Mouse (Mus musculus) heart, embryonic 12.5 days (tissue): ENCODE data around the gene Srxn1. TPM values are rescaled to one million over a fixed set of nuclear protein-coding genes. Genes with fewer than 3 reads are reported as not detected.
"Not testable (repeated sequence)": the region's sequence is repeated elsewhere in the genome, so short reads cannot be mapped to it uniquely, and the experiment has no call there.

ENCODE experiments used
- ATAC-seq: fragments of 200-750 bp; cut with Nextera tagmentation; 2 replicates; pipeline ENCODE4 v1.8.0; 2017; ENCODE audit warnings: moderate TSS enrichment, moderate library complexity; ENCODE audit not compliant: insufficient number of reproducible peaks, low FRiP score
- H3K27ac ChIP-seq: fragments of 300-500 bp; sonication (generic); 2 replicates; pipeline ENCODE4 v1.5.1; 2016; ENCODE audit warnings: mild to moderate bottlenecking, moderate library complexity; ENCODE audit not compliant: poor library complexity, severe bottlenecking
- H3K27me3 ChIP-seq: fragments of 300-500 bp; sonication (generic); replicated peaks from 2 replicates; pipeline ENCODE4 v1.6.1; 2016; ENCODE audit warnings: mild to moderate bottlenecking, moderate library complexity
- H3K36me3 ChIP-seq: fragments of 300-500 bp; sonication (generic); 2 replicates; pipeline ENCODE4 v1.6.1; 2016; ENCODE audit warnings: mild to moderate bottlenecking, moderate library complexity
- H3K4me1 ChIP-seq: fragments of 300-500 bp; sonication (generic); replicated peaks from 2 replicates; pipeline ENCODE4 v1.6.1; 2016; ENCODE audit warnings: mild to moderate bottlenecking
- H3K4me2 ChIP-seq: fragments of 300-500 bp; sonication (generic); 2 replicates; pipeline ENCODE4 v1.6.1; 2016; ENCODE audit warnings: mild to moderate bottlenecking, moderate library complexity
- H3K4me3 ChIP-seq: fragments of 300-500 bp; sonication (generic); 2 replicates; pipeline ENCODE4 v1.5.1; 2016; ENCODE audit warnings: mild to moderate bottlenecking
- H3K9ac ChIP-seq: fragments of 300-500 bp; sonication (generic); 2 replicates; pipeline ENCODE4 v1.6.1; 2016; ENCODE audit warnings: mild to moderate bottlenecking, moderate library complexity
- H3K9me3 ChIP-seq: fragments of 300-500 bp; sonication (generic); replicated peaks from 2 replicates; pipeline ENCODE4 v1.6.1; 2016; ENCODE audit warnings: mild to moderate bottlenecking, moderate library complexity
- WGBS: fragments of 180-500 bp; shearing (Covaris S2); methylation state at CpG from one replicate; pipeline ENCODE4 v1.1.7; 2016; 5-methylcytosine and 5-hydroxymethylcytosine counted together
- polyA plus RNA-seq: library from polyadenylated mRNA; unstranded; fragments of >200 nt; fragmentation: Nextera tagmentation; extraction: Ambion mirVana; gene quantifications from 2 replicates; pipeline ENCODE4 v1.2.1, GENCODE M21; 2016

Srxn1 gene
- 9.4 and 9.6 TPM in 2 replicates for polyA plus RNA-seq

- H3K4me3 ChIP-seq, result peak within 1 kb of the TSS; percentile 74
- H3K36me3 ChIP-seq, result no peaks in the 10 kb centered on the region
- peaks cover 22% of the 10 kb centered on the region for H3K27me3 ChIP-seq
- 0 out of 2 replicates have a peak, but pooled peaks cover 3% of the 10 kb centered on the region for H3K4me1 ChIP-seq
- peak within 1 kb of the TSS; percentile 85 for H3K9ac ChIP-seq
- ATAC-seq, result peak; percentile 95
- H3K9me3 ChIP-seq, result no peaks in the 10 kb centered on the region
- peak within 1 kb of the TSS; percentile 89 for H3K4me2 ChIP-seq
- WGBS, result 1% methylated on average over 84 of the region's 84 CpGs
- H3K27ac ChIP-seq, result peak within 1 kb of the TSS; percentile 53
Observed at GRCm38 (mm10) chr2:152105318-152106224, at the start of gene Srxn1. Gene Srxn1, plus strand, starts transcription at chr2:152105516.

DNA sequence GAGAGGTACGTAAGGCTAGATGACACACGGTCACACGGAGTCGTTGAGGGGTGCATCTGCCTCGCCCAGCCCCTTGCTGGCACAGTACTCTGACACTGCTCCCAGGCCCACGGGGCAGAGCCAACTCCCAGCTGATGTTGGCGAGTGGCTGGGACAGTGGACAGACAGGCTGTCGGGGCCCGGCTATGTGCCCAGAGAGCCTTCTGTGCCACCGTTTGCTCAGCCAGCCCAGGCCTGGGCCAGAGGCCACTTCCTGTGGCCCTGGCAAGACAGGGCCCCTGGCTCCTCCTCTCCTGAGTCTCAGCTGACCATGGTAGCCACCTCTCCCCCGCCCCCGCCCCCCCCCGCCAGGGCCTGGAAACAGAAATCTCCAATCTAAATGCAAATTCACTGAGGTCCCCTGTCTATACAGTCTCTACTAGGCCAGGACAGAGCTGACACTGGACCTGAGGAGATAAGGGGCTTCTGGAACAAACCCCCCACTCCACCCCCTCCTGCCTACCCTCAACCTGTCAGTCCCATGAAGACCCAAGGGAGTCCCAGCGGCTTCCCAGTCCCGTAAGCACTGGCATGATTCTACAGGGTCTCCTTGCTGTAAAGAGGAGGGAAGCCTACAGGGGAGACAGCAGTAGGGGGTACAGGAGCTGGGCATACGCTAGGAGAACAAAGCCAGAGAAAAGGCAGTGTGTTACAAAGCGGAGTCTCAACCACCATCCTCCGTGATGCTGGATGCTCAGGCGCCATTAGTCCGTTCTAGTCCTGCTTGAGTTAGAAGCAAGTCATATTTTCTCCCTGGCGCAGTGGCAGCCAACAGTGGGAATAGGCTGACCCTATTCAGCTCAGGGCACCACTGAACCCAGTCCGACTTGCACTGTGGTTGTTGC lies 48.7 kb upstream of the Srxn1 start:
- no peak overlapping the region for H3K9ac ChIP-seq
- peaks cover 69% of the 10 kb centered on the region for H3K27me3 ChIP-seq
- no peak for ATAC-seq
- H3K4me3 ChIP-seq, result no peak overlapping the region
- no peak overlapping the region for H3K27ac ChIP-seq
- H3K4me2 ChIP-seq, result no peak overlapping the region
- H3K36me3 ChIP-seq, result no peaks in the 10 kb centered on the region
- no peaks in the 10 kb centered on the region for H3K9me3 ChIP-seq
- 62% methylated on average over 22 of the region's 22 CpGs for WGBS
- H3K4me1 ChIP-seq, result no peaks in the 10 kb centered on the region

- Histone ChIP-seq H3K9ac (no peak overlapping the region), H3K4me3 (no peak overlapping the region), H3K27me3 (peaks cover 63% of the 10 kb centered on the region), H3K36me3 (no peaks in the 10 kb centered on the region), H3K4me1 (no peaks in the 10 kb centered on the region), H3K4me2 (no peak overlapping the region), H3K9me3 (no peaks in the 10 kb centered on the region), H3K27ac (no peak overlapping the region)
- no peak for ATAC-seq
- 71% methylated on average over 9 of the region's 9 CpGs for WGBS
Observed at GRCm38 (mm10) chr2:152057252-152057563, 48.1 kb upstream of the Srxn1 start.

- not testable (repeated sequence) for H3K4me2 ChIP-seq, H3K9ac ChIP-seq, H3K36me3 ChIP-seq, ATAC-seq, H3K4me1 ChIP-seq, H3K4me3 ChIP-seq, H3K27ac ChIP-seq, H3K9me3 ChIP-seq
- peaks cover 16% of the 10 kb centered on the region for H3K27me3 ChIP-seq
- WGBS, result 75% methylated on average over 3 of the region's 3 CpGs
Observed at GRCm38 (mm10) chr2:152062817-152063216, 42.5 kb upstream of the Srxn1 start.

DNA sequence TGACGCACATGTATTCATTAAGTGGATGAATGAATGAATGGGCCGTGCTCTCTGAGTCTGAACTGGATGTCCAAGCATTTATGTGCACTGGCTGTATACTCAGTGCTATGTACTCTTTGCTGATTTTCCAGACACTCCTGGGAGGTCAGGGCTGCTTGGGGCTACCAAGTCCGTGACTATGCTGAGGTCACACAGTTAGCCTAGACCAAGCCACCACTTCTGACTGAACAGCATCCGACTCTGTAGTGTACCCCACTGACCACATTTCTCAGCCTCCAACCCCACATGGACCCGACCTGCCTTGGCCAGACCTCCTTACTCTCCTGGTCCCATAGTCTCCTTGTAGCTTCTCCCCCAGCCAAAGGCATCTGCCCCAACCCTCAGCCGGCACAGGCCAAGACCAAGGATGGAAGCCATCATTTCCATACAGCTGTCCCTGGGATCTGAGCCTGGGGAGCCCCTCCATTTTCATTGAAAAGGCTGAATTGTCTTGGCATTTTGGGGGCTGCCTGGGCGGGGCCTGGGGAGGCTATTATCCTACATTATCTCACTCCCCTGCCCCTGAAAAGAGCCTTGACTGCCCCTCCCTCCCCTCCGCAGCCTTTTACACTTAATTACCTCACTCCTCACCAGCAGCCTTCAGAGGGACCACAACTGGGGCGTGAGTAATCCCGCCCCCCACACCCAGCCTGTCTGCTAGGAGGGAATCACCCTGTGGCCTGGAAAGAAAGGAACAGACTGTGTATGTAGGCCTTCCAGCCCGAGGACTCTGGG lies 36.5 kb upstream of the Srxn1 start:
- no peaks in the 10 kb centered on the region for H3K9me3 ChIP-seq
- H3K27ac ChIP-seq, result no peak overlapping the region
- H3K9ac ChIP-seq, result no peak overlapping the region
- no peak overlapping the region for H3K4me2 ChIP-seq
- 40% methylated on average over 11 of the region's 11 CpGs for WGBS
- peaks cover 32% of the 10 kb centered on the region for H3K27me3 ChIP-seq
- no peaks in the 10 kb centered on the region for H3K4me1 ChIP-seq
- no peak for ATAC-seq
- no peaks in the 10 kb centered on the region for H3K36me3 ChIP-seq
- H3K4me3 ChIP-seq, result no peak overlapping the region

DNA sequence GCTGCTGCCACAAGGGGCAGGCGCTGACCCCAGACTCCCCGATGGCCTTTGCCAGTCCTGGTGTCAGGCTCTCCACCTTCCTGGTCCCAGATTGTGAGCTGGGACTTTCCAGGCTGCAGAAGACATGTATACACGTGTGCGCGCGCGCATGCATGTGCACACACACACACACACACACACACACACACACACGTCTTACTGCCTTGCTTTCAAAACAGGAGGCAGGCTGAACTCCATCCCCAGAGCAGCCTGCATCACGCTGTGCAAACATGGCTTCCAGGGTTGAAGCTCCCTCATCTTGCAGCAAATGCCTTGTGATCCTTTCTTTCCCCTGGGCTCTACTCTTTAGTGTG lies 35.9 kb upstream of the Srxn1 start:
- ATAC-seq, result no peak
- no peaks in the 10 kb centered on the region for H3K4me1 ChIP-seq
- no peak overlapping the region for H3K4me2 ChIP-seq
- no peaks in the 10 kb centered on the region for H3K36me3 ChIP-seq
- H3K9me3 ChIP-seq, result no peaks in the 10 kb centered on the region
- 58% methylated on average over 9 of the region's 9 CpGs for WGBS
- H3K9ac ChIP-seq, result no peak overlapping the region
- H3K27me3 ChIP-seq, result peaks cover 32% of the 10 kb centered on the region
- H3K4me3 ChIP-seq, result no peak overlapping the region
- H3K27ac ChIP-seq, result no peak overlapping the region

DNA sequence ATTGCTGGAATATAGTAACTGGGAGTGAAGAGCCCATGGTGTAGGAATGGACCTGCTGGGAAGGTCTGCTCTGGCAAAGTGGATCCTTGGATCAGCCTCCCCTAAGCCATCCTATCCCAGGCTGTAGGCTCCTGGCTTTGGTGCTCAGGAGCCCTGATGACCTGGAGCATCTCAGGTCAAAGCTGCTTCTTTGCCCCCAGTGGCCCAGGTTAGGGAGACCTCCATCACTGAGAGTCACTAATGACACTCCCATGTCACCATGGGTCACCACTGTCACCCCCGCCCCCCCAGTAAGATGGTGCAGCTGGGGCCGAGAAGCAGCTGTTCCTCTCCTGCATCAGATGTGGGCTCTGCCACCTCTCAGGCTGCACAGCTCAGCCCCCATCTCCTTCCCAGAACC lies 35.4 kb upstream of the Srxn1 start:
- no peak for ATAC-seq
- Histone ChIP-seq H3K36me3 (no peaks in the 10 kb centered on the region), H3K27me3 (peaks cover 37% of the 10 kb centered on the region), H3K4me3 (no peak overlapping the region), H3K9me3 (no peaks in the 10 kb centered on the region), H3K9ac (no peak overlapping the region), H3K4me2 (no peak overlapping the region), H3K4me1 (no peaks in the 10 kb centered on the region), H3K27ac (no peak overlapping the region)
- 72% methylated on average over 2 of the region's 2 CpGs for WGBS

DNA sequence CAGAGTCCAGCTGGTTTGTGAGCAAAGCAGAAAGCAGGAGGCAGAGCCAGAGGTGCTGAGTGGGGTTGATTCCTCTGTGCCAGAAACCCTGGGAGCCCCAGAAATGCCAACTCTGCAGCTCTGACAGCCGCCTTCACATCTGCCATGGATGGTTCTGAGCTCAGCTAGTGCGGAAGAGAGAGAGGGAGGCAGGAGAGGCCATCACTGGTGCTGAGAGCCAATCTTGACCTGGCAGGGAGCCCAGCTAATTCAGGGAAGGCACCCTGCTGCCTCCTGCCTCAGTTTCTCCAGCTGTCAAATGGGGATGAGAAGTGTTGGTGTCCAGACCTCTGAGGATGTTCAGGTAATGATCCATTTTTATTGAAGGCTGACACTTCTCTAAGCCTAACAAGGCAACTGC lies 30.8 kb upstream of the Srxn1 start:
- Histone ChIP-seq H3K4me1 (no peaks in the 10 kb centered on the region), H3K27me3 (peaks cover 75% of the 10 kb centered on the region), H3K9ac (no peak overlapping the region), H3K36me3 (no peaks in the 10 kb centered on the region), H3K27ac (no peak overlapping the region), H3K4me2 (no peak overlapping the region), H3K4me3 (no peak overlapping the region), H3K9me3 (no peaks in the 10 kb centered on the region)
- no peak for ATAC-seq
- 80% methylated on average over 2 of the region's 2 CpGs for WGBS

- 34% methylated on average over 9 of the region's 9 CpGs for WGBS
- no peak for ATAC-seq
- no peak overlapping the region for H3K27ac ChIP-seq
- H3K27me3 ChIP-seq, result peaks cover 77% of the 10 kb centered on the region
- no peaks in the 10 kb centered on the region for H3K36me3 ChIP-seq
- no peak overlapping the region for H3K4me2 ChIP-seq
- H3K9ac ChIP-seq, result no peak overlapping the region
- no peak overlapping the region for H3K4me3 ChIP-seq
- peaks cover under 1% of the 10 kb centered on the region; the same call in 1 of the 2 replicates for H3K4me1 ChIP-seq
- no peaks in the 10 kb centered on the region for H3K9me3 ChIP-seq
Observed at GRCm38 (mm10) chr2:152075294-152075889, 29.9 kb upstream of the Srxn1 start.

GRCm38 (mm10) chr2:152077337-152077736 lies 28.0 kb upstream of the Srxn1 start:
- ATAC-seq, result no peak
- 62% methylated on average over 3 of the region's 3 CpGs for WGBS

More at GRCm38 (mm10) chr2:152077337-152077736, 28.0 kb upstream of the Srxn1 start:
- Histone ChIP-seq H3K4me1 (peaks cover 17% of the 10 kb centered on the region), H3K27ac (no peak overlapping the region), H3K4me3 (no peak overlapping the region), H3K9ac (no peak overlapping the region), H3K9me3 (no peaks in the 10 kb centered on the region), H3K4me2 (no peak overlapping the region), H3K27me3 (peaks cover 90% of the 10 kb centered on the region), H3K36me3 (no peaks in the 10 kb centered on the region)
